In the genomic region with DNA sequence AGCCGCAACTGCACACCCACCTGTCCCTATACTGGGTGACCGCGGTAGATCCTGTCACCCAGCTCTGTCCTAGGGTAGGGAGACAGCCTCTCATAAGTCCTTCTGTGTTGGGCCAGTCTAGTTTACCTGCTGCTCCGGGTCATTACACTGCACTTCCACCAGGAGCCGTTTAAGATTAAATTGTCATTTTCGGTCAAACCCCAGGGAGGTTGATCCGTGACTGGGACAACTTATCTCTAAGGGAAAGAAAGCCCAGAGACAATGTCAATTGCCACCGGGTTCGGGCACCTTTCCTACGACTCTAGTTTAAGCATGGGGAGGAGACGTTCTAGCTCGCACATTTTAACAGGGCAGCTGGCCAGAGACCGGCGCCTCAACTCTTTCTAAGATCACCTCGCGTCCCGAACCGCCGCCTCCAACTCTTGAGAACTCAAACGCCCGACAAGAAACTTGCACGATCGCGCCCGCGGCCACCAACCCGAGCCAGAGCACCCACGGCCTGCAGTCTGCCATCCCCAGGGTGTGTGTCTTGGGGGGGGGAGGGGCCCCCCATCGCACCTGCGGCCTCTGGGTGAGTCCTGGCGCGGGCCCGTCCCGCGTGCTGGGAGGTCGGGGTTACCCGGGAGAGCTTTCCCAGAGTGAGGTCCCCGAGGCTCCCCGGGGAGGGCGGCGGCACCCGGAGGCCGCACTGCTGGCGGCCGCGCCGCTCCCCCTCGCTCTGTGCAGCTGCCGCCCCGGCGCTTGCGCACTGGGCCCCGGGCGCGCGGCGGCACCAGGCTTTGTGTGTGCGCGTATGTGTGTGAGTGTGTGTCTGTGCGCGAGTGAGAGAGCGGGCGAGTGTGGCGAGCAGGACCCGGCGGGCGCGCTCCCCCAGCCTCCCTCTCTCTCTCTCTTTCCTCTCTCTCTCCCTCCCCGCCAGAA, we compare ENCODE assay signal across 8 mouse cellular contexts. TPM values are rescaled to one million over a fixed set of nuclear protein-coding genes. Genes with fewer than 3 reads are reported as not detected.
DNase-seq lines count a peak whose midpoint lies in the region; ATAC-seq and TF ChIP-seq lines count a peak whose summit lies in the region.

A gene (plus strand): TSS at position 128 of the 921 bp plus-strand sequence.

- peaks cover 21% of the 10 kb centered on the region for H3K79me2 ChIP-seq in MEL (ENCODE audit: control insufficient read depth, insufficient read depth, low read length, poor library complexity)

- peak within 1 kb of the TSS; percentile 86 to 90 for H3K4me3 ChIP-seq in MEL (ENCODE audit: control insufficient read depth in 1 of 2, insufficient read depth in 1 of 2, low read depth in 2 of 2, low read length in 2 of 2)
- peak within 1 kb of the TSS; percentile 97 for H3K4me3 ChIP-seq in forebrain, postnatal 0 days (ENCODE audit: low read depth, low read length)
- peak within 1 kb of the TSS; percentile 92 for H3K4me3 ChIP-seq in neural tube, embryonic 15.5 days (replicated peaks)

- peak within 1 kb of the TSS; percentile 84 for H3K27ac ChIP-seq in MEL (ENCODE audit: control insufficient read depth, low read depth, low read length)
- peak within 1 kb of the TSS; percentile 99 for H3K27ac ChIP-seq in forebrain, postnatal 0 days (ENCODE audit: low read depth, low read length)
- peak within 1 kb of the TSS; percentile 96 for H3K27ac ChIP-seq in neural tube, embryonic 15.5 days (replicated peaks)

- H3K9me3 ChIP-seq in MEL (replicated peaks; ENCODE audit: insufficient read depth, low read length) = no peaks in the 10 kb centered on the region
- H3K9me3 ChIP-seq in forebrain, postnatal 0 days (ENCODE audit: low read length) = no peaks in the 10 kb centered on the region
- H3K9me3 ChIP-seq in neural tube, embryonic 15.5 days (replicated peaks) = no peaks in the 10 kb centered on the region

- no peaks in the 10 kb centered on the region for H3K36me3 ChIP-seq in MEL (ENCODE audit: control insufficient read depth in 1 of 2, insufficient read depth in 2 of 2, low read length in 2 of 2)
- 0 out of 2 replicates have a peak, but pooled peaks cover 3% of the 10 kb centered on the region for H3K36me3 ChIP-seq in forebrain, postnatal 0 days (ENCODE audit: insufficient read depth)
- H3K36me3 ChIP-seq in neural tube, embryonic 15.5 days = no peaks in the 10 kb centered on the region

- H3K27me3 ChIP-seq in MEL (ENCODE audit: control insufficient read depth in 1 of 2, insufficient read depth in 2 of 2, low read length in 2 of 2) = no peaks in the 10 kb centered on the region; a peak in 2 of 4 replicates
- H3K27me3 ChIP-seq in forebrain, postnatal 0 days (ENCODE audit: insufficient read depth, low read length) = no peaks in the 10 kb centered on the region
- no peaks in the 10 kb centered on the region for H3K27me3 ChIP-seq in neural tube, embryonic 15.5 days (replicated peaks)

- 3% methylated on average over 69 of the region's 69 CpGs for WGBS in forebrain, postnatal 0 days
- WGBS in neural tube, embryonic 15.5 days = under 1% methylated on average over 58 of the region's 69 CpGs

- peak within 1 kb of the TSS; percentile 95 for H3K9ac ChIP-seq in MEL (ENCODE audit: control insufficient read depth, low read depth, low read length, poor library complexity, severe bottlenecking)
- peak within 1 kb of the TSS; percentile 94 for H3K9ac ChIP-seq in forebrain, postnatal 0 days
- H3K9ac ChIP-seq in neural tube, embryonic 15.5 days (replicated peaks) = peak within 1 kb of the TSS; percentile 95

- peak in 1 of 2 experiments; percentile 68; a peak in 2 of 4 replicates for TF ChIP-seq POLR2A in MEL (IDR thresholded peaks at IDR 0.05; ENCODE audit: control insufficient read depth in 1 of 2, insufficient read depth in 1 of 2, low read depth in 1 of 2, low read length in 2 of 2, poor library complexity in 1 of 2)

- peak within 1 kb of the TSS; percentile 67 for H3K4me2 ChIP-seq in forebrain, postnatal 0 days (ENCODE audit: low read depth)
- peak within 1 kb of the TSS; percentile 77 for H3K4me2 ChIP-seq in neural tube, embryonic 15.5 days

- TF ChIP-seq CTCF in MEL (IDR thresholded peaks at IDR 0.05 in 2 of 3, conservative IDR thresholded peaks at IDR 0.05 in 1 of 3; ENCODE audit: control insufficient read depth in 1 of 3, insufficient read depth in 1 of 3, low read depth in 2 of 3, low read length in 3 of 3, poor library complexity in 1 of 3, severe bottlenecking in 1 of 3) = peak in 1 of 3 experiments; percentile 13; a peak in 2 of 6 replicates
- TF ChIP-seq CTCF in forebrain, postnatal 0 days (IDR thresholded peaks at IDR 0.05; ENCODE audit: low read depth) = peak; percentile 42

- peak; percentile 84 for DNase-seq in MEL (ENCODE audit: low read depth, low spot score)
- peak; percentile 87 to 96 for DNase-seq in cerebellum, adult 18-20 months
- peak; percentile 97 for DNase-seq in forebrain, postnatal 0 days
- DNase-seq in heart, postnatal 36 days = peak; percentile 92 to 96
- peak; percentile 90 to 96 for DNase-seq in layer of hippocampus, adult 18-20 months (ENCODE audit: low spot score in 2 of 2)
- DNase-seq in lung, adult 18-20 months = peak; percentile 87 to 89
- DNase-seq in testis, postnatal 10 days (ENCODE audit: low spot score) = peak; percentile 90

- no peak for TF ChIP-seq RAD21 in MEL (IDR thresholded peaks at IDR 0.05; ENCODE audit: low read depth, low read length)

- intact Hi-C loops in heart, postnatal 36 days (cut with DNase I) = no loop called here

- H3K4me1 ChIP-seq in MEL (ENCODE audit: control insufficient read depth in 1 of 2, insufficient read depth in 2 of 2, low read length in 2 of 2) = no peaks in the 10 kb centered on the region
- peaks cover 20% of the 10 kb centered on the region for H3K4me1 ChIP-seq in forebrain, postnatal 0 days (ENCODE audit: insufficient read depth)
- peaks cover 28% of the 10 kb centered on the region for H3K4me1 ChIP-seq in neural tube, embryonic 15.5 days

- ATAC-seq in forebrain, postnatal 0 days = peak; percentile 91
- ATAC-seq in neural tube, embryonic 15.5 days (ENCODE audit: low FRiP score) = peak; percentile 88

- TF ChIP-seq EP300 in MEL (IDR thresholded peaks at IDR 0.05; ENCODE audit: low read depth in 1 of 2, low read length in 2 of 2) = no peak

TF ChIP-seq in MEL, 35 proteins besides CTCF, POLR2A, EP300 and RAD21:
- no peak for TF ChIP-seq UBTF (IDR thresholded peaks at IDR 0.05; ENCODE audit: borderline replicate concordance, insufficient read depth, low read depth, low read length)
- peak; percentile 51; the same call in 1 of the 2 replicates for TF ChIP-seq HCFC1 (IDR thresholded peaks at IDR 0.05; ENCODE audit: low read depth, low read length)
- peak; percentile 36; the same call in 1 of the 2 replicates for TF ChIP-seq TCF12 (IDR thresholded peaks at IDR 0.05; ENCODE audit: low read depth, low read length)
- peak; percentile 84 for TF ChIP-seq NRF1 (IDR thresholded peaks at IDR 0.05; ENCODE audit: insufficient read depth, low read depth, low read length, poor library complexity, severe bottlenecking)
- peak; percentile 59 for TF ChIP-seq NELFE (IDR thresholded peaks at IDR 0.05; ENCODE audit: low read depth, low read length)
- TF ChIP-seq POLR2AphosphoS2 (IDR thresholded peaks at IDR 0.05; ENCODE audit: low read length) = 0 out of 2 replicates have a peak, but pooled peaks have one; percentile 34
- peak; percentile 15; the same call in 1 of the 2 replicates for TF ChIP-seq MAX (IDR thresholded peaks at IDR 0.05; ENCODE audit: low read length)
- 0 out of 2 replicates have a peak, but pooled peaks have one; percentile 53 for TF ChIP-seq ZMIZ1 (IDR thresholded peaks at IDR 0.05; ENCODE audit: low read depth, low read length)
- TF ChIP-seq ZNF384 (IDR thresholded peaks at IDR 0.05; ENCODE audit: low read depth, low read length) = no peak
- 0 out of 2 replicates have a peak, but pooled peaks have one; percentile 37 for TF ChIP-seq CHD1 (IDR thresholded peaks at IDR 0.05; ENCODE audit: low read depth, low read length)
- peak; percentile 67 for TF ChIP-seq SIN3A (IDR thresholded peaks at IDR 0.05; ENCODE audit: low read length)
- no peak for TF ChIP-seq SMC3 (IDR thresholded peaks at IDR 0.05; ENCODE audit: low read depth, low read length)

RNA-seq across cellular contexts. Expression of the gene that starts here (rescaled TPM):
- 3.1 and 3.5 TPM in 2 replicates for total RNA-seq in MEL (2012; rRNA removed)
- polyA plus RNA-seq in MEL (2012; ENCODE audit: insufficient read depth in 1 of 2, insufficient read length in 2 of 2, low read depth in 1 of 2, low replicate concordance in 2 of 2, missing spikeins in 1 of 2) = 10 to 100 TPM in 1 of 2 experiments, not detected in 1; 11.0 TPM
- total RNA-seq in forebrain, postnatal 0 days (2014; rRNA removed) = 47.9 and 56.0 TPM in 2 replicates
- 37.2 and 38.3 TPM in 2 replicates for polyA plus RNA-seq in forebrain, postnatal 0 days (2015; fragmentation: Nextera tagmentation; extraction: Ambion mirVana)
- total RNA-seq in heart, postnatal 36 days (2021) = 10 to 100 TPM in 1 of 2 experiments, 1 to 10 TPM in 1; 7.1 to 12.3 TPM
- total RNA-seq in layer of hippocampus, adult 18-20 months (2021) = 10 to 100 TPM; 66.1 to 66.3 TPM
- polyA plus RNA-seq in neural tube, embryonic 15.5 days (2015; fragmentation: Nextera tagmentation; extraction: Ambion mirVana) = 30.2 and 31.0 TPM in 2 replicates

Comparison
In these comparisons a context has a peak if more than half of its experiments do, and no peak if none do; other contexts are left out.
1. Peak in every context shown above with its lines: DNase-seq, ATAC-seq, H3K4me3 ChIP-seq and H3K27ac ChIP-seq.